Mouse (Mus musculus) fat pad, adult 2 months (tissue): ENCODE measurements around the gene Insig2.

ENCODE experiments used
- DNase-seq: peaks from one replicate; pipeline ENCODE4 v3.0.0-alpha.2; 2011; ENCODE audit warnings: low read depth, low spot score; ENCODE audit errors: extremely low read depth

Gene Insig2

GRCm38 (mm10) chr1:121327344-121328192 is 4.8 kb downstream of the Insig2 start:
- no peak for DNase-seq

- DNase-seq: no peak
These were observed 5.6 kb downstream of the Insig2 start for GRCm38 (mm10) chr1:121326591-121327343.

- DNase-seq: no peak
These were observed 8.9 kb downstream of the Insig2 start for GRCm38 (mm10) chr1:121323501-121323900.

GRCm38 (mm10) chr1:121314766-121315428 is 17.5 kb downstream of the Insig2 start:
- DNase-seq: no peak

- no peak for DNase-seq
These were observed 19.2 kb downstream of the Insig2 start for GRCm38 (mm10) chr1:121313181-121313580.

GRCm38 (mm10) chr1:121312326-121312725 is 20.1 kb downstream of the Insig2 start:
- no peak for DNase-seq

- no peak for DNase-seq
These were observed 35.6 kb downstream of the Insig2 start for GRCm38 (mm10) chr1:121296717-121297255.

GRCm38 (mm10) chr1:121293571-121293970 is 38.8 kb downstream of the Insig2 start:
- no peak for DNase-seq

GRCm38 (mm10) chr1:121290841-121291240 is 41.5 kb downstream of the Insig2 start:
- no peak for DNase-seq

- no peak for DNase-seq
These were observed 42.0 kb downstream of the Insig2 start for GRCm38 (mm10) chr1:121290340-121290739.

GRCm38 (mm10) chr1:121284197-121284596 is 48.2 kb downstream of the Insig2 start:
- DNase-seq: no peak

- peak; percentile 47 for DNase-seq
These were observed 51.9 kb downstream of the Insig2 start for GRCm38 (mm10) chr1:121280501-121280900.

GRCm38 (mm10) chr1:121278370-121278769 is 54.0 kb downstream of the Insig2 start:
- DNase-seq: no peak

- no peak for DNase-seq
These were observed 54.9 kb downstream of the Insig2 start for GRCm38 (mm10) chr1:121277466-121277865.

GRCm38 (mm10) chr1:121275961-121276506 is 56.4 kb downstream of the Insig2 start:
- DNase-seq: peak; percentile 78

- no peak for DNase-seq
These were observed 72.1 kb downstream of the Insig2 start for GRCm38 (mm10) chr1:121260171-121260741.
